Mouse (Mus musculus): ENCODE results near the gene Dlst. TPM values are rescaled to one million over a fixed set of nuclear protein-coding genes. Genes with fewer than 3 reads are reported as not detected.

Gene Dlst
- polyA plus RNA-seq (2012; fragmentation: generic; extraction: Trizol), result 219 TPM

DNA sequence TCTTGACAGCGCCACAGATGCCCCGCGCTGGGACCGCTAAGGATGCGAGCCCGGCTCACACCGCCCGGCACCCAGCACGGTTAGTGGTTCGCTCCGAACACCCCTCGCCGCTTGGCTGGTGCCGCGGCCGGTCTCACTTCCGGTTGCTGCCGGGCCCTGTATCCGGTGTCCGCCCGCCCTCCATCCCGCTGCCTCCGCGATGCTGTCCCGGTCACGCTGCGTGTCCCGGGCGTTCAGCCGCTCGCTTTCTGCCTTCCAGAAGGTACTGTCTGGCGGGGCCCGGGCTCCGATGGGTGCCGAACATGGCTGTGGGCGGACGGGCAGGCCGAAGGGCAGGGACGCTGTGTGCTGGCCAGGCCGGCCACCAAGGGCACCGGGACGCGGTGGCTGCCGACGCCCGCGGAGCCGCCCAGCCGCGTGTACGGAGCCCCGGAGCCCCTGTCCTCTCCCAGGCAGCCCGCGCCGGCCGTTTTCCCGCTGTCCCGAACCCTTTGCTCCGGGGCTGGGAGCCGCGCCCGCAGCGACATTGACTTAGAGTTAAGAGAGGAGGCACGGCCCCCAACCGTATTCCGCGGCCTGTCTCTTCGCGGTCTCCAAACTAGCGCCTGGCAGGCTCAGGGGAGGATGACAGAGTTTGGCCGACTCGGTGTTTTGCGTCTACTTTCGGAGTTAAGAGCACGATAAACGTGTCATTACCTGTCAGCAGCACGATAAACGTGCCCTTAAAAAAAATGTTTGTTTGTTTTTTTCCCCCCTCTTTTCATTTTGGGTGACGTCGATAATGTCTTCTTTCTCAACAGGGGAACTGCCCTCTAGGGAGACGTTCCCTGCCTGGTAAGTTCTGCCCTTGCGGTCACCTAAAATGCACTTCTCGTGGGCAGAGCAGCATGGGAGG is at the start of gene Dlst, which contains the start of gene Prox2:
Gene Dlst (plus strand): TSS at position 136 of the 895 bp plus-strand sequence.
Gene Prox2 (minus strand): TSS at position 62 of the 895 bp plus-strand sequence.
- no peak for TF ChIP-seq E2F4 (IDR thresholded peaks at IDR 0.05; ENCODE audit: insufficient read depth)
- TF ChIP-seq SRF (IDR thresholded peaks at IDR 0.05; ENCODE audit: control insufficient read depth, insufficient read length, low read depth), result peak; percentile 48
- peak; percentile 99 for TF ChIP-seq POLR2AphosphoS2 (IDR thresholded peaks at IDR 0.05; ENCODE audit: insufficient read length, low read depth)
- TF ChIP-seq POLR2A (IDR thresholded peaks at IDR 0.05; ENCODE audit: insufficient read length, low read depth), result peak; percentile 99
- TF ChIP-seq TCF12 (IDR thresholded peaks at IDR 0.05; ENCODE audit: insufficient read depth, poor library complexity, severe bottlenecking), result no peak
- TF ChIP-seq USF1 (IDR thresholded peaks at IDR 0.05; ENCODE audit: low read depth), result no peak
- no peak for TF ChIP-seq MYOG (IDR thresholded peaks at IDR 0.05; ENCODE audit: control insufficient read depth in 1 of 3, insufficient read depth in 1 of 3, insufficient read length in 2 of 3, low read depth in 2 of 3)
- peak within 1 kb of the TSS; percentile 87 for H3K4me2 ChIP-seq (ENCODE audit: low read depth)
- H3ac ChIP-seq (ENCODE audit: control insufficient read depth, insufficient read length), result peak within 1 kb of the TSS; percentile 75
- peaks cover 13% of the 10 kb centered on the region for H3K36me3 ChIP-seq (ENCODE audit: control insufficient read depth, insufficient read depth)
- peaks cover 50% of the 10 kb centered on the region for H3K79me2 ChIP-seq (ENCODE audit: control insufficient read depth, insufficient read depth)
- H3K4me3 ChIP-seq, result peak within 1 kb of the TSS; percentile 85
- H3K27me3 ChIP-seq (ENCODE audit: control insufficient read depth, insufficient read depth, insufficient read length), result no peaks in the 10 kb centered on the region

- TF ChIP-seq SRF (IDR thresholded peaks at IDR 0.05; ENCODE audit: control insufficient read depth, insufficient read length, low read depth) (no peak), POLR2AphosphoS2 (IDR thresholded peaks at IDR 0.05; ENCODE audit: insufficient read length, low read depth) (no peak), REST (IDR thresholded peaks at IDR 0.05; ENCODE audit: insufficient read depth, insufficient read length) (no peak)
- Histone ChIP-seq H3ac (ENCODE audit: control insufficient read depth, insufficient read length) (no peak overlapping the region), H3K79me2 (ENCODE audit: control insufficient read depth, insufficient read depth) (no peaks in the 10 kb centered on the region), H3K36me3 (ENCODE audit: control insufficient read depth, insufficient read depth) (peaks cover 64% of the 10 kb centered on the region), H3K4me3 (no peak overlapping the region), H3K27me3 (ENCODE audit: control insufficient read depth, insufficient read depth, insufficient read length) (no peaks in the 10 kb centered on the region), H3K4me2 (ENCODE audit: low read depth) (no peak overlapping the region)
Observed at GRCm38 (mm10) chr12:85071043-85071442, 39.6 kb upstream of the Dlst start.

DNA sequence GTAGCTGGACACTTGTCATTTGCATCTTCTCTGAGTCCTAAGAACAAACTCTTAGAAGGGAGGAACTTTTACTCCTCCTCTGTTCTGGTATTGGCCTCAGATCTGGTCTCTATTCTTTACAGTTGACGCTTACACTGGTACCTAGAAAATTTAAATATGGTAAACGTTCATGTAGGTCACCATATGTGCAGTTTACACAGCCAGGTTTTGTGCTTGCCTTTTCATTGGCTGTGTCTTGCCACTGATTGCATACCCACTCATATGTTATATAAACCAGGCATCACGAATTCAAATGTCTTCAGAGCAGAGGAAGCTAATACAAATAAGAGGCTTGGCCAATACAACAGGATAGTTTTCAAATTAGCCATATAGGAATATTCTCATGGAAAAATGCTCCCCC is 33.5 kb upstream of the Dlst start:
- Histone ChIP-seq H3K36me3 (ENCODE audit: control insufficient read depth, insufficient read depth) (peaks cover 27% of the 10 kb centered on the region), H3K4me2 (ENCODE audit: low read depth) (no peak overlapping the region), H3K79me2 (ENCODE audit: control insufficient read depth, insufficient read depth) (no peaks in the 10 kb centered on the region), H3ac (ENCODE audit: control insufficient read depth, insufficient read length) (no peak overlapping the region), H3K4me3 (no peak overlapping the region), H3K27me3 (ENCODE audit: control insufficient read depth, insufficient read depth, insufficient read length) (no peaks in the 10 kb centered on the region)
- no peak for TF ChIP-seq E2F4 (IDR thresholded peaks at IDR 0.05; ENCODE audit: insufficient read depth)
- TF ChIP-seq USF1 (IDR thresholded peaks at IDR 0.05; ENCODE audit: low read depth), result no peak
- no peak for TF ChIP-seq TCF12 (IDR thresholded peaks at IDR 0.05; ENCODE audit: insufficient read depth, poor library complexity, severe bottlenecking)
- TF ChIP-seq CEBPB (IDR thresholded peaks at IDR 0.05; ENCODE audit: insufficient read depth, poor library complexity, severe bottlenecking), result no peak
- TF ChIP-seq POLR2AphosphoS2 (IDR thresholded peaks at IDR 0.05; ENCODE audit: insufficient read length, low read depth), result no peak
- TF ChIP-seq MAX (IDR thresholded peaks at IDR 0.05; ENCODE audit: low read depth), result no peak
- TF ChIP-seq MYOG (IDR thresholded peaks at IDR 0.05; ENCODE audit: control insufficient read depth in 1 of 3, insufficient read depth in 1 of 3, insufficient read length in 2 of 3, low read depth in 2 of 3), result no peak
- TF ChIP-seq MYOD1 (IDR thresholded peaks at IDR 0.05; ENCODE audit: control insufficient read depth in 1 of 3, insufficient read length in 2 of 3, low read depth in 2 of 3), result no peak
- no peak for TF ChIP-seq SRF (IDR thresholded peaks at IDR 0.05; ENCODE audit: control insufficient read depth, insufficient read length, low read depth)
- no peak for TF ChIP-seq POLR2A (IDR thresholded peaks at IDR 0.05; ENCODE audit: insufficient read length, low read depth)
- TF ChIP-seq REST (IDR thresholded peaks at IDR 0.05; ENCODE audit: insufficient read depth, insufficient read length), result no peak
- no peak for TF ChIP-seq TCF3 (IDR thresholded peaks at IDR 0.05; ENCODE audit: insufficient read length, low read depth)

GRCm38 (mm10) chr12:85084257-85084656 is 26.4 kb upstream of the Dlst start:
- Histone ChIP-seq H3ac (ENCODE audit: control insufficient read depth, insufficient read length) (no peak overlapping the region), H3K79me2 (ENCODE audit: control insufficient read depth, insufficient read depth) (no peaks in the 10 kb centered on the region), H3K36me3 (ENCODE audit: control insufficient read depth, insufficient read depth) (peaks cover 15% of the 10 kb centered on the region), H3K4me2 (ENCODE audit: low read depth) (no peak overlapping the region), H3K4me3 (no peak overlapping the region), H3K27me3 (ENCODE audit: control insufficient read depth, insufficient read depth, insufficient read length) (no peaks in the 10 kb centered on the region)
- TF ChIP-seq TCF12 (IDR thresholded peaks at IDR 0.05; ENCODE audit: insufficient read depth, poor library complexity, severe bottlenecking) (no peak), MAX (IDR thresholded peaks at IDR 0.05; ENCODE audit: low read depth) (no peak), TCF3 (IDR thresholded peaks at IDR 0.05; ENCODE audit: insufficient read length, low read depth) (no peak), MYOG (IDR thresholded peaks at IDR 0.05; ENCODE audit: control insufficient read depth in 1 of 3, insufficient read depth in 1 of 3, insufficient read length in 2 of 3, low read depth in 2 of 3) (no peak), REST (IDR thresholded peaks at IDR 0.05; ENCODE audit: insufficient read depth, insufficient read length) (no peak), E2F4 (IDR thresholded peaks at IDR 0.05; ENCODE audit: insufficient read depth) (no peak), POLR2A (IDR thresholded peaks at IDR 0.05; ENCODE audit: insufficient read length, low read depth) (no peak), SRF (IDR thresholded peaks at IDR 0.05; ENCODE audit: control insufficient read depth, insufficient read length, low read depth) (no peak), USF1 (IDR thresholded peaks at IDR 0.05; ENCODE audit: low read depth) (no peak), MYOD1 (IDR thresholded peaks at IDR 0.05; ENCODE audit: control insufficient read depth in 1 of 3, insufficient read length in 2 of 3, low read depth in 2 of 3) (no peak), POLR2AphosphoS2 (IDR thresholded peaks at IDR 0.05; ENCODE audit: insufficient read length, low read depth) (no peak), CEBPB (IDR thresholded peaks at IDR 0.05; ENCODE audit: insufficient read depth, poor library complexity, severe bottlenecking) (no peak)

All from myocyte (in vitro differentiated cells).